ENCODE assay signal across 16 mouse cellular contexts in genomic region chr4:23234960-23235359, GRCm38 (mm10).
"Had no signal": no experiment of that assay in that cellular context is flagged by ENCODE, and none has a peak within 500 bp of the region (broad histone marks: within the 10 kb centered on the region; RNA-seq: fewer than 3 reads in every experiment).

No protein-coding gene starts in this region.

- H3K9me3 ChIP-seq: liver, embryonic 13.5 days; neural tube, embryonic 13.5 days had no signal

- H3K36me3 ChIP-seq: liver, embryonic 13.5 days; neural tube, embryonic 13.5 days had no signal

- H3K27ac ChIP-seq: liver, embryonic 13.5 days; neural tube, embryonic 13.5 days had no signal

- H3K4me2 ChIP-seq: liver, embryonic 13.5 days; midbrain, embryonic 11.5 days; neural tube, embryonic 13.5 days had no signal

- H3K4me3 ChIP-seq: liver, embryonic 13.5 days; myocyte; neural tube, embryonic 13.5 days had no signal

- DNase-seq: kidney, adult 9 months; kidney, postnatal 14 days; kidney, postnatal 4 days; liver, embryonic 13.5 days; lung, adult 2 months; lung, postnatal 14 days; lung, postnatal 4 days; retina, postnatal 1 day; right cerebral cortex, postnatal 25 days; spleen, adult 18-20 months; thymus, adult 18-20 months; thymus, postnatal 36 days had no signal

- H3K4me1 ChIP-seq: liver, embryonic 13.5 days; neural tube, embryonic 13.5 days had no signal

- ATAC-seq: midbrain, embryonic 16.5 days had no signal

- H3K9ac ChIP-seq: liver, embryonic 13.5 days; neural tube, embryonic 13.5 days had no signal

- H3K27me3 ChIP-seq: liver, embryonic 13.5 days; neural tube, embryonic 13.5 days had no signal
